Mouse (Mus musculus): ENCODE measurements around the gene Ttk. TPM values are rescaled to one million over a fixed set of nuclear protein-coding genes. Genes with fewer than 3 reads are reported as not detected.

Ttk gene
- polyA plus RNA-seq, 1 experiment = 0.65 TPM

GRCm38 (mm10) chr9:83893767-83894330 is 59.4 kb downstream of the Ttk start:
- no peak for DNase-seq (ENCODE audit: low spot score)

- no peak for DNase-seq (ENCODE audit: low spot score)
These were observed 67.6 kb downstream of the Ttk start for GRCm38 (mm10) chr9:83902086-83902485.

GRCm38 (mm10) chr9:83905820-83906219 is 71.3 kb downstream of the Ttk start:
- DNase-seq (ENCODE audit: low spot score) = no peak

GRCm38 (mm10) chr9:83907017-83907416 is 72.5 kb downstream of the Ttk start:
- no peak for DNase-seq (ENCODE audit: low spot score)

- no peak for DNase-seq (ENCODE audit: low spot score)
These were observed 75.3 kb downstream of the Ttk start for GRCm38 (mm10) chr9:83909836-83910235.

- DNase-seq (ENCODE audit: low spot score) = no peak
These were observed 76.4 kb downstream of the Ttk start for GRCm38 (mm10) chr9:83910926-83911325.

Other genes with a start within 250 kb of the Ttk start
- 8.9 and 9.0 TPM in 2 replicates for gene Elovl4, start 28.4 kb upstream of the Ttk start, polyA plus RNA-seq (2012; rRNA removed)
- gene Bckdhb, start 90.5 kb downstream of the Ttk start, polyA plus RNA-seq (2012; rRNA removed) = 44.2 and 51.1 TPM in 2 replicates

Data from urinary bladder, adult 2 months (tissue).